Mouse (Mus musculus): ENCODE measurements around the gene Cdv3. TPM values are rescaled to one million over a fixed set of nuclear protein-coding genes. Genes with fewer than 3 reads are reported as not detected.
"Not testable (repeated sequence)": the region's sequence is repeated elsewhere in the genome, so short reads cannot be mapped to it uniquely, and the experiment has no call there.

Cdv3 gene
- total RNA-seq, 2 experiments from 2014 or later: 146 to 147 TPM

DNA sequence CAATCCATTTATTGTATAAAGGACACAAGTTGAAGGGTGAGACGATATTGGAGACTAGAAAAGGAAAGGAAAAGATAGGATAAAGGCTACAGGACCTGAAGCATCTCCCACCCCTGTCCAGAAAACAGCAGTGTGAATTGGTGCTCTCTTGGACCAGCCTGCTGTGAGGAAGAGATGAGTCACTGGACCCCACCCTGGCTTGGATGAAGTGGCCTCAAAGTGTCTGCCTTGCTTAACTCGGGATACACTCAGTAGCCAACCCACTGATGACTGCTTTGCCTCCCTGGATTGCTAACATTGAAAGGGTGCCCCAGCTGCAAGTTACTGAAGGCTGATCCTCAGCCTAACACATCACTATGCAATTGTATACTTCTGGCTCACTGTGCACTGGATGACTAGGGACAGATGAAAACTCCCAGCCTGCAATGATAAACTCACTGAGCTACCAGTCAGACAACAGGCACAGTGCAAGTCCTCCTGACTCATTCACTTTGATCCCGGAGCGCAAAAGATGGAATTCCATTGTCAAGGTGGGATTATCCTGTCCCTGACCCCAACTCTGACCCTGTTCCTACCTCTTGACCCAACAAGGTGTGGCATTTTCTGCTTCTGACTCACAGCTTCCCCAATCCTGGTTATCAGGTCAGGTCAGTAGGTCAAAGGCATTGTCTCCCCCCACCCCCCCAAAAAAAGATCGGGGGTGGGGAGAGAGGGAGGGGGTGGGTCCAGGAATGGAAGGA lies 6.8 kb upstream of the Cdv3 start:
- no peak for DNase-seq

DNA sequence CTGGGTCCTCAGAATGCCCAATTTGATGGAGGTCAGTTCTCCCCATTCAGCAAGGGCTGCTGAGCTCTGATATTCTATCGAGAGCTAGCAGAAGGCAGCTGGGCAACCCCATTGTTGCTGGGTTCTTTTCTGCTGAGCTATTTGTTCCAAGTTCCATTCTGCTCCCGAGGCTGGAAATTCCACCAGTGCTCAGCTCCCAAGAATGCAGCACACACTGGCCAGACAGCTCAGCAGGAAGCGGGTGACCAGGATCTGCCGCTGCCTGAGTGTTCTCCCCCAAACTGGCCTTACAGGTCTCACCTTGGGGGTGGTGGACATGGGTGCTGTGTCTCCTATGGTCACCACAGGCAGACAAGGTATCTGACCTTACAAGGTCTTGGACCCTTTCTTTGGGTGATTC lies 4.3 kb upstream of the Cdv3 start:
- no peak for DNase-seq

DNA sequence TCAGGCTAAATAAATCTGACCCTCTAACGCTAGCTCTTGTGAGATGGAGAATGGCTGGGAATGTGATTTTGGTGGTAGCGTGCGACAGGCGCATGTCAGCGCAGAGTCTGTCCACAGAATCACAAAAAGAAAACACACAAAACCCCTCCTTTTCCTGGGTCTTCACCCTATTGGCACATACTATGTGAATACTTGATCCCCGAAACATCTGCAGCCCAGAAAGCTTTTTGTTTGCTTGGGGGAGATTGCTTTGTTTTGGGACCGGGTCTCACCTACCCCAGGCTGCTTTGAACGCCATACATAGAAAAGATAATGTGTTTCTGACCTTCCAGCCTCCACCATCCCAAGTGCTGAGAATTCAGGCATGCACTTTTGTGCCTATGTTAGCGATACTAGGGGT lies 716 bp upstream of the Cdv3 start:
- DNase-seq: no peak

DNA sequence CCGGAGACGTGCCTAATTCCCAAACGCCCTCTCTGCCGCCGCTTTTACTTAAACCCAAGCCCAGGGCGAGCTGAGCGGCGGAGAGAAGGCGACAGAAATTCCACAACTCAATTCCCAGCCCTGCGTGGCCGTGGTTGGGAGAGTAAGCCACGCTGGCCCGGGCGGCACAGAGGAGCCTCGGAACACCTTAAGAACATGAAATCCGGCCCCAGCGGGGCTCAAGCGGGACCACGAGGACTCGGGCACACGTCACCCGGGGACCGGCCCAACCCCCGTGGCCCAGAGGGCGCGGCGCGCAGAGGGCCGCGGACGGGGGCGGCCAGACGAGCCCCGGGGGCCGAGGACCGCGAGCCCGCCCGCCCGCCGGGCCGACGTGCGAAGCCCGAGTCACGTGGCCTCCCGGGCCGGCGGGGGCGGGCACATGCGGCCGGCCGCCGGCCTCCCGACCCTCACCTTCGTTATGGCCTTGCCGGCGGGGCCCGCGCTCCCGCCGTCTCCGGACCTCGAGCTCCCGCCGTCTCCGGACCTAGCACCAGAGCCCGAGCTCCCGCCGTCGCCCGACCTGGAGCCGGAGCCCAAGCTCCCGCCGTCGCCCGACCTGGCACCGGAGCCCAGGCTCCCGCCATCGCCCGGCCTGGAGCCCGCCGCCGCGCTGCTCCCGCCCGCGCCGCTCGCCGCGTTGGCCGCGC lies 895 bp downstream of the Cdv3 start:
- peak; percentile 70 for DNase-seq

- no peak for DNase-seq
Observed at GRCm38 (mm10) chr9:103363730-103364417, 1.8 kb downstream of the Cdv3 start.

DNA sequence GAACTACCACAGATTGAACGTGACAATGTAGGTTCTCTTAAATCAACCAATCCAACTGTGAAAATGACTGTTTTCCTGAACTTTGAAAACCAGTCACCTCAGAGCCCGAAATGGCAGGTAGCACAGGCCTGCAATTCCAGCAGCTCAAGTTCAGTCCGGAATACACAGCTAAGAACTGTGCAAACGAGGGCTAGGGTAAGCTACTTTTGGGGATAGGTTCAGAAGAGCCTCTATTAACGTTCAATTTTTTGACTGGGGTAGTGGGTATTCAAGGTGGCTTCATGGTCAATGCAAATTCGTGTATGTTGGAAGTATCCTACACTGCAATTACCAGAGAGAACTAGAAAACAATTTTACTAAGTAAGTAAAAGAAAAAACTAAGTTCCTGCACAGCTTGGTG lies 2.6 kb downstream of the Cdv3 start:
- DNase-seq: no peak

GRCm38 (mm10) chr9:103360642-103361041 lies 5.0 kb downstream of the Cdv3 start:
- DNase-seq: no peak

DNA sequence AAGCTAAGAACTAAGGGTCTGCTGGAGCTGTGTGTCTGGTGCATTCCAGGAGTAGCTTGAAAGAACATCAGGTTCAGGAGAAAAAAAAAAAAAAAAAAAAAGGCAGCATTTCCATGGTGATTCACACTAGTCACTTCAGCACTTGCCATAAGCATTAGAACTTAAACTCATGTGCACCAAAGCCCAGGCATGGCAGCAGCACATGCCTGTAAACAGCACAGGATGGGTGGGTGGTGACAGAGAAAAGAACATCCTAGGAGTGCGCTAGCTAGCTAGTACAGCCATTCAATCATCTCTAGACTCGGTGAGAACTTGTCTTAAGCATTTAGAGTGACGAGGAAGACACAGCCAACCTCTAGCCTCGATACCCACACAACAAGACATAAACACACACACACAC lies 7.1 kb downstream of the Cdv3 start:
- DNase-seq: no peak

DNA sequence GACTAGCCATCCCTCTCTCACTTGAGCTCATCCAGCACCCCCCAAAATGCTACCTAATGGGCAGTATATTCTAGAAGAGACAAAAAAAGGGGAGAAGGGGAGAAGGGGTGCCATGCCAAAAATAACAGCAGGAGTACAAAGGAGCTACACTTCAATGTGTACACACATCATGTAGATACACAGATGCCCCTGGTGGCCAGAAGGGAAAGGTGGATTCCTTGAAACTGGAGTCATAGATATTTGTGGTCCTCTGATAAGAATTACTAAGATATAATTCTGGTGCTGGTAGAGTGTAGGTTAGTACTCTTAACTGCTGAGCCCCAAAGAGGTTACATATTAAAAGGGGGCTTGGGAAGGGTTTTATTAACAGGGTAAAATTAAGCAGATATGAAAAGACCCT lies 7.7 kb downstream of the Cdv3 start:
- no peak for DNase-seq

GRCm38 (mm10) chr9:103353500-103354260 lies 12.0 kb downstream of the Cdv3 start:
- not testable (repeated sequence) for DNase-seq

- no peak for DNase-seq
Observed at GRCm38 (mm10) chr9:103348791-103349190, 16.8 kb downstream of the Cdv3 start.

- DNase-seq: no peak
Observed at GRCm38 (mm10) chr9:103347996-103348490, 17.6 kb downstream of the Cdv3 start.

DNA sequence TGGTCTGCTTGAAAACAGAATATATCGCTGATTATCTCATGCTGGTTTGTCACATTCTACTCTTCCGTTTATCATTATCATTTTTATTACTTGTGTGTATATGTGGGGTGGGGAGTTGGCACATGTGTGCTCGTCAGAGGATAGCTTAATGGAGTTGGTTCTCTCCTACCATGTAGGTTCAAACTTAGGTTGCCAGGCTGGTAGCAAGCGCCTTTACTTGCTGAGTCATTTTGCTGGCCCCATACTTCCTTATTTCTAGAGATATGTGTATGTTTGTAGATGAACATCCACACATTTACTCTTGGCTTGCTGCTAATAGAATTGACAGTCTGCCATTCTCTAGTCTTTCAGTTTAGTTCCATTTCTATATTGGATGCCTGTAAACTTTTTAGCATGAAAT lies 18.6 kb downstream of the Cdv3 start:
- no peak for DNase-seq

DNA sequence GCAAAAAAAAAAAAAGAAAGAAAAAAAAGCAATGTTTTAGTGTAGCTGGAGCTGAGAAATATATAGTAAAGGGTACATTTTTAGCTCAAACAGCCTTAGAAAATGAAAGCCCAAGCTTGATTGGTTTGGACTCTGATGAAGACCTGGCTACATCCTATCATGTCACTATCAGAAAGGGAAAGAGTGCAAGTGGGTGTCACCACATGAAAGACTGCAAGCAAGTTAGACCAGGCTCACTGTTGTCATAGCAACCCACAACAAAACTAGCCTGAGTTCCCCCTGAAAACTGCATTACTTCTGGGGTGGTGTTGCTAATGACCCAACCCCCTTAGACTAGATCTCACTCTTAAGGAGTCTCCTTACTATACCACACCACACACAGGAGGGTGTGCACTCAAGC lies 28.7 kb downstream of the Cdv3 start:
- DNase-seq: no peak

- DNase-seq: no peak
Observed at GRCm38 (mm10) chr9:103332663-103333062, 33.0 kb downstream of the Cdv3 start.

DNA sequence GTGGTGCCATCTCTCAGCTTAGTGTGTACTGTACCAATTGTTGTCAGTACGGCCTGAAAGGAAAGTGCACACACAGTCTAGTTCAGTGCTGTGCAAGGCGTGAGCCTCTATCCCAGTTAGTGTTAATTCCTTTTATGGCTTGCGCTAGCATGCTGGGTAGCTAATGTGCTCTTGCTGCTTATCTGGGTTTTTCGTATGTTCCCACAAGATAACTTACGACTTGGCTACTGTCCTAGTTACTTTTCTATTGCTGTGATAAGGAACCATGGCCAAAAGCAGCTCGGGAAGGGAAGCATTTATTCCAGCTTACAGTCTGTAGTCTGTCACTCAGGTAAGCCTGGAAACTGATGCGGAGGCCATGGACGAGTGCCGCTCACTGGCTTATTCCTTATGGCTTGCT lies 39.2 kb downstream of the Cdv3 start:
- DNase-seq: no peak

GRCm38 (mm10) chr9:103324678-103325077 lies 41.0 kb downstream of the Cdv3 start:
- DNase-seq: no peak

DNA sequence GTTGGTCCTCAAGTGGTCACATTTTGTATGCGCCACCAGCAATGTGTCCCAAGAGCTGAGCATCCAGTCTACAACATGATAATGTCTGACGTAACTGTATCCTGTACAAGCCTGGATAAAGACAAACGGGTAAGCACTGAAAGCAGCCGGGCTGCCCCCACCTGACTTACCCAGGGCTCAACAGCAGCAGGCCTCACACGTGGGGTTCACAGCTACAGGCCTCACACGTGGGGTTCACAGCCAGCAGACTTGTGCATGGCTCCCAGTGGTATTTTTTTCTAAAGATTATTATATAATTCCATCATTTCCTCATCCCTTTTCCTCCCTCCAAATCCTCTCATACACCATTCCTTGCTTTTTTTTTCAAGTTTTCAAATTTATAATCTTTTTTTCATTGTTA lies 55.8 kb downstream of the Cdv3 start:
- no peak for DNase-seq

DNA sequence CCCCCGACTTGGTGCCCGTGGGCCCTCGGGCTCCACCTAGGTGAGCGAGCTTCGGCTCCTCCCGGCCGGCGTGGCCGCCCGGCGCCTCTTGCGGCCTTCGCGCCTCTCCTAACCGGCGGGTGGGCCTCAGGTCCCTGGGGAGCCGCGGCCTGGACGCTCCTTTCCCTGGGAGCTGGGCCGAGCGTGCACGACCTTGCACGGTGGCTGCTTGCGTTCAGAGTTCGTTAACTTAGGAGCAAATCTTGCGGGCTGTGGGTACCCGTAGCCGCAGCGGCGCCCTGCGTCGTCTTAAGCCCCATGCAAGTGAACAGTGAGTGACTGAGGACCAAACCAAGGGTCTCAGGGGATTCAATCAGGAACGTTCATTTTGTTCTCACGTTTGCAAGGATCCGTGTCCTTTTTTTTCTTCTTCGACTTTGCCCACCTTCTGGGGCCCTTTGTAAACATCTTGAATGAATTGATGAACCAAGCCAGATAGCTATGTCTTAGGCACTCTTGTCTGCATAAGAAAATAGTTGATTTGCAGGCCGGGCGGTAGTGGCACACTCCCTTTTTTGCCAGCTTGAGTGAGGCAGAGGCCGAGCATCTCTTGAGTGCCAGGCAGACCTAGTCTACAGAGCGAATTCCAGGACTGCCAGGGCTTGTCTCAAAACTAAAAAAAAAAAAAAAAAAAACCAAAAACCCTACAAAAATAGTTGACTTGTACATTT lies 60.2 kb downstream of the Cdv3 start:
- DNase-seq: no peak

DNA sequence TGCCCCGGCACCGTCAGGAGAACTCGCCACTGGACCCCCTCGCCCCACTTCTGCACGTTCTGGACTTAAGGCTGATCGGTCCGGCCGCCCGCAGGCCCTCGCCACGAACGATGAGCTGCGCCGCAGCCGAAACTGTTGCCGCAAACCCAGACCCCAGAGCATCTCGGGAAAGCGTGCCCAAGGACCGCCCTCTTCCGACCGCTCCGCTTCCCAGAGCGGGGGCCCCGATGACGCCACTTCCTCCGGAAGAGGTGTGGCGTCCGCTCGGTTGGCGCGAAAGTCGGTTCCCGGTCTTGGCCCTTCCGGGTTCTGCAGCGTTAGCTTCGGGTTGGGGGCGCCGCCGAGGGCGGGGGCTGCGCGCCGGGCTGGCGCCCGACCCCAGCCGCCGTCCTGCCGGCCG lies 60.7 kb downstream of the Cdv3 start, which contains the start of the genes 1300017J02Rik and Topbp1:
1300017J02Rik (minus strand) TSS at position 156 of the 400 bp plus-strand sequence.
Topbp1 (plus strand) TSS at position 289 of the 400 bp plus-strand sequence.
- peak; percentile 95 for DNase-seq

Measured in gastrocnemius, postnatal 10 days (tissue).